Comparison of ENCODE assay signal across 34 mouse cellular contexts in the genomic region with DNA sequence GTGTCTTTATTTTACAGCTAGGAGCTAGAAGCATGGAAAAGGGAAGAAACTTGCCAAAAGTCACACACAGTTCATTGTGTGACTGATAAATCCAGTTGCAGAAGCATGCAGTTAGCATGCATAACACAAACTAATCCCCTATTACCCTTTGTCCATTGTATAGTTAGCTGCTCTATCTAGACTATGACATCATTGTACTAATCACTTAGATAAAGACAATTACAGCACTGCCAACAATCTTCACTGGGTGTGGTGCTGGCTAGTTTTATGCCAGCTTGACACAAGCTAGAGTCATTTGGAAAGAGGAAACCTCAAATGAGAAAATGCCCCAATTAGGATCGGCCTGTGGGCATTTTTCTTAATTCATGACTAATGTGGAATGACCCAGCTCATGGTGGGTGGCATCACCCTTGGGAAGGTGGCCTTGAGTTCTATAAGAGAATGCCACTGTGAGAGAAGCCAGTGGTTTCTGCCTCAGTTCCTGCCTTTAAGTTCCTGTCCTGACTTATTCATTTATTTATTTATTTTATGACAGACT. TPM values are rescaled to one million over a fixed set of nuclear protein-coding genes. Genes with fewer than 3 reads are reported as not detected.
"Had no signal": no experiment of that assay in that cellular context is flagged by ENCODE, and none has a peak within 500 bp of the region (broad histone marks: within the 10 kb centered on the region; RNA-seq: fewer than 3 reads in every experiment).

No protein-coding gene starts in this region.

- H3K4me3 ChIP-seq: gastrocnemius, adult 2 months; heart, embryonic 13.5 days; hindbrain, embryonic 10.5 days; hindbrain, embryonic 12.5 days; kidney, embryonic 15.5 days; limb, embryonic 13.5 days; limb, embryonic 15.5 days; liver, embryonic 12.5 days had no signal

- H3K27me3 ChIP-seq: hindbrain, embryonic 12.5 days; kidney, embryonic 15.5 days; limb, embryonic 13.5 days; limb, embryonic 15.5 days; liver, embryonic 12.5 days had no signal

- DNase-seq: gastrocnemius, adult 2 months; gastrocnemius, postnatal 10 days; gastrocnemius, postnatal 25 days; heart, postnatal 14 days; heart, postnatal 4 days; kidney, adult 11 months; kidney, adult 2 months; kidney, adult 9 months; kidney, postnatal 14 days; kidney, postnatal 36 days; layer of hippocampus, adult 9-11 months; layer of hippocampus, postnatal 36 days; left cerebral cortex, postnatal 4 days had no signal

- H3K27ac ChIP-seq: gastrocnemius, adult 2 months; heart, embryonic 13.5 days; hindbrain, embryonic 10.5 days; hindbrain, embryonic 12.5 days; hindbrain, embryonic 14.5 days; kidney, embryonic 15.5 days; kidney, postnatal 0 days; limb, embryonic 13.5 days; limb, embryonic 15.5 days; liver, embryonic 12.5 days; liver, embryonic 14.5 days had no signal

- H3K9ac ChIP-seq: heart, embryonic 13.5 days; hindbrain, embryonic 12.5 days; hindbrain, embryonic 14.5 days; kidney, embryonic 15.5 days; limb, embryonic 13.5 days; limb, embryonic 15.5 days; liver, embryonic 12.5 days; liver, embryonic 14.5 days had no signal

- H3K9me3 ChIP-seq: heart, embryonic 13.5 days; hindbrain, embryonic 10.5 days; hindbrain, embryonic 12.5 days; kidney, embryonic 15.5 days; limb, embryonic 13.5 days; limb, embryonic 15.5 days; liver, embryonic 12.5 days had no signal

- H3K36me3 ChIP-seq: heart, embryonic 13.5 days; hindbrain, embryonic 10.5 days; hindbrain, embryonic 12.5 days; kidney, embryonic 15.5 days; limb, embryonic 13.5 days; limb, embryonic 15.5 days; liver, embryonic 12.5 days had no signal

- H3K4me2 ChIP-seq: heart, embryonic 11.5 days; heart, embryonic 13.5 days; hindbrain, embryonic 12.5 days; hindbrain, embryonic 14.5 days; kidney, embryonic 15.5 days; limb, embryonic 13.5 days; limb, embryonic 15.5 days; liver, embryonic 12.5 days had no signal

- H3K4me1 ChIP-seq: kidney, embryonic 15.5 days; liver, embryonic 12.5 days had no signal

- ATAC-seq: hindbrain, embryonic 16.5 days; inflammation-experienced regulatory T-cells, adult 6 months; liver, embryonic 12.5 days had no signal

RNA-seq across cellular contexts. Expression of a gene that starts 13.9 kb away (rescaled TPM):
- total RNA-seq: granulocyte monocyte progenitor cell, adult 5-6 weeks; layer of hippocampus, adult 18-20 months; layer of hippocampus, adult 8-10 months; layer of hippocampus, postnatal 14 days; layer of hippocampus, postnatal 36 days; left cerebral cortex, adult 18-20 months; left cerebral cortex, postnatal 10 days; left cerebral cortex, postnatal 25 days; left cerebral cortex, postnatal 4 days had no signal
- polyA plus RNA-seq: frontal cortex, adult 2 months; inflammation-experienced regulatory T-cells, adult 6 months; liver, embryonic 12.5 days had no signal
